Mouse (Mus musculus): ENCODE results near the gene Pla2g5. TPM values are rescaled to one million over a fixed set of nuclear protein-coding genes. Genes with fewer than 3 reads are reported as not detected.

The Pla2g5 gene
- polyA plus RNA-seq, 1 experiment, result not detected

DNA sequence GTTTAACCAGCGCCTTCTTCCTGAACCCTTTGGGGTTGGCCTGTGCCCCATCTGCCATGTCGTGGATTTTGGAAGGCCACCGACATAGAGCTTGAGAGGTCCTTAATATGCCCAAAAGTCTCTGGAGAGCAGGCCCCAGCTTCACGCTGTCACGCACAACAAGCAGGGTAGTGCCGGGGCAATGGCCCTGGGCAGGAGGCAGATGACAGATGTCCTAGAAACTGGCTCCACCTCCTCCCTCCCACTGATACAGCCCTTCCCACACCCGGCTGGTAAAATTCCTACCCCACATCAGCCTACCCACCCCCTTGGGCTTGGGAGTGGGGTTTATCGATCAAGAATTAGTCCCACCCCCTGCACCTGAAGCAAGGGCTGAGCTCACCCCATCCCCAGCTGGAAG, 105.9 kb downstream of the Pla2g5 start, which contains the start of gene Pla2g2f:
Gene Pla2g2f (minus strand): TSS at position 211 of the 400 bp plus-strand sequence.
- H3K4me3 ChIP-seq (ENCODE audit: insufficient read depth, low read length), result no peak within 1 kb of the TSS
- TF ChIP-seq POLR2A (IDR thresholded peaks at IDR 0.05; ENCODE audit: low read depth, low read length), result no peak
- no peak for TF ChIP-seq CTCF (IDR thresholded peaks at IDR 0.05; ENCODE audit: borderline replicate concordance, insufficient read depth, low read length)
- H3K4me1 ChIP-seq (ENCODE audit: control insufficient read depth, insufficient read depth, low read length), result no peaks in the 10 kb centered on the region
- no peak within 1 kb of the TSS for H3K27ac ChIP-seq (ENCODE audit: insufficient read depth, low read length)

GRCm38 (mm10) chr4:138755983-138756382, 107.3 kb downstream of the Pla2g5 start:
- no peak overlapping the region for H3K27ac ChIP-seq (ENCODE audit: insufficient read depth, low read length)
- no peak overlapping the region for H3K4me3 ChIP-seq (ENCODE audit: insufficient read depth, low read length)
- no peaks in the 10 kb centered on the region for H3K4me1 ChIP-seq (ENCODE audit: control insufficient read depth, insufficient read depth, low read length)
- TF ChIP-seq CTCF (IDR thresholded peaks at IDR 0.05; ENCODE audit: borderline replicate concordance, insufficient read depth, low read length) (no peak), POLR2A (IDR thresholded peaks at IDR 0.05; ENCODE audit: low read depth, low read length) (no peak)

DNA sequence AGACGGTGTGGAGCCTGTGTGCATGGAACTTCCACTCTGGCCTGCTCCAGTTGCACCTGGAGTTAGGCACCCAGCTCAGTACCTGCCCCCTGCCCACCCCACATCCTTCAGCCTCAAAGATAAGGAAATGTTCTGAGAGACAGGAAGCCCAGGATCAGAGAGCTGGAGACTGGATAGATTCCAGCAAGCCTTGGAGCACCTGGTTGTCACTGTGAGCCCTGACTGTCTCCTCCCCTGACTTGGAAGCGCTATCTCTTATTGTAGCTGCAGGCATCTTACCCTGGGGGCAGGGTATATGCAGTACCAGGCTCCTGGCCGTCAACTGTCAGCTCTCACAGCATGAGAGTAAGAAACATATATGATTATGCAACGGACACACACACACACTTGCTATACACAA, 107.8 kb downstream of the Pla2g5 start:
- no peak overlapping the region for H3K27ac ChIP-seq (ENCODE audit: insufficient read depth, low read length)
- TF ChIP-seq CTCF (IDR thresholded peaks at IDR 0.05; ENCODE audit: borderline replicate concordance, insufficient read depth, low read length) (no peak), POLR2A (IDR thresholded peaks at IDR 0.05; ENCODE audit: low read depth, low read length) (no peak)
- H3K4me1 ChIP-seq (ENCODE audit: control insufficient read depth, insufficient read depth, low read length), result no peaks in the 10 kb centered on the region
- no peak overlapping the region for H3K4me3 ChIP-seq (ENCODE audit: insufficient read depth, low read length)

- no peak overlapping the region for H3K27ac ChIP-seq (ENCODE audit: insufficient read depth, low read length)
- no peak overlapping the region for H3K4me3 ChIP-seq (ENCODE audit: insufficient read depth, low read length)
- no peaks in the 10 kb centered on the region for H3K4me1 ChIP-seq (ENCODE audit: control insufficient read depth, insufficient read depth, low read length)
- TF ChIP-seq CTCF (IDR thresholded peaks at IDR 0.05; ENCODE audit: borderline replicate concordance, insufficient read depth, low read length) (no peak), POLR2A (IDR thresholded peaks at IDR 0.05; ENCODE audit: low read depth, low read length) (no peak)
Observed at GRCm38 (mm10) chr4:138754432-138754831, 108.8 kb downstream of the Pla2g5 start.

- TF ChIP-seq CTCF (IDR thresholded peaks at IDR 0.05; ENCODE audit: borderline replicate concordance, insufficient read depth, low read length) (no peak), POLR2A (IDR thresholded peaks at IDR 0.05; ENCODE audit: low read depth, low read length) (no peak)
- no peaks in the 10 kb centered on the region for H3K4me1 ChIP-seq (ENCODE audit: control insufficient read depth, insufficient read depth, low read length)
- H3K4me3 ChIP-seq (ENCODE audit: insufficient read depth, low read length), result no peak overlapping the region
- H3K27ac ChIP-seq (ENCODE audit: insufficient read depth, low read length), result no peak overlapping the region
Observed at GRCm38 (mm10) chr4:138753608-138754007, 109.7 kb downstream of the Pla2g5 start.

DNA sequence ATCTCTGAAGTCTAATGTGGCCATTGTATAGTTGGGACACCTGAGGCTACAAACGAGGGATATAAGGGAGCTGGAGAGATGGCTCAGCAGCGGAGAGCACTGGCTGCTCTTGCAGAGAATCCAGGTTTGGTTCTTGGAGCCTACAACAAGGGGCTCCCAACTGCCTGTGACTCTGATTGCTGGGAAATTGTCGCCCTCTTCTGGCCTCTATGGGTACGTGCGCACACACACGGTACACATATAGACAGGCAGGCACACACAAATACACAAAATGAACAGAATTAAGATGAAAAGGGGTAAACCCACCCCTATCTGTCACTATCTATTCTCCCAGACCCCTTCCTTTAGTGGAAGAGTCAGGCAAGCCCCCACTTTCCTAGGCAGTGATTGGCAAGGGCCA, 110.7 kb downstream of the Pla2g5 start:
- Histone ChIP-seq H3K4me3 (ENCODE audit: insufficient read depth, low read length) (no peak overlapping the region), H3K4me1 (ENCODE audit: control insufficient read depth, insufficient read depth, low read length) (no peaks in the 10 kb centered on the region), H3K27ac (ENCODE audit: insufficient read depth, low read length) (no peak overlapping the region)
- no peak for TF ChIP-seq POLR2A (IDR thresholded peaks at IDR 0.05; ENCODE audit: low read depth, low read length)
- TF ChIP-seq CTCF (IDR thresholded peaks at IDR 0.05; ENCODE audit: borderline replicate concordance, insufficient read depth, low read length), result peak; percentile 3; the same call in 1 of the 2 replicates

Other genes starting within 250 kb of the Pla2g5 start
- gene Vwa5b1, start 227.6 kb downstream of the Pla2g5 start, polyA plus RNA-seq (2011; ENCODE audit: insufficient read length, low read depth, missing spikeins), result not detected in 2 replicates
- not detected in 2 replicates for gene Pla2g2c, start 138.7 kb downstream of the Pla2g5 start, polyA plus RNA-seq (2011; ENCODE audit: insufficient read length, low read depth, missing spikeins)
- gene Ubxn10, start 126.3 kb downstream of the Pla2g5 start, polyA plus RNA-seq (2011; ENCODE audit: insufficient read length, low read depth, missing spikeins), result not detected in 2 replicates
- not detected in 2 replicates for gene Pla2g2f, start 105.9 kb downstream of the Pla2g5 start, polyA plus RNA-seq (2011; ENCODE audit: insufficient read length, low read depth, missing spikeins)
- not detected in 2 replicates for gene Pla2g2d, start 87.7 kb downstream of the Pla2g5 start, polyA plus RNA-seq (2011; ENCODE audit: insufficient read length, low read depth, missing spikeins)
- gene Gm13030, start 10.5 kb upstream of the Pla2g5 start, polyA plus RNA-seq (2011; ENCODE audit: insufficient read length, low read depth, missing spikeins), result not detected in 2 replicates
- gene Pla2g2e, start 14.5 kb upstream of the Pla2g5 start, polyA plus RNA-seq (2011; ENCODE audit: insufficient read length, low read depth, missing spikeins), result 0.61 TPM in 1 of 2 replicates, not detected in the other
- gene Otud3, start 50.5 kb upstream of the Pla2g5 start, polyA plus RNA-seq (2011; ENCODE audit: insufficient read length, low read depth, missing spikeins), result 8.9 and 9.2 TPM in 2 replicates
- gene Rnf186, start 103.6 kb upstream of the Pla2g5 start, polyA plus RNA-seq (2011; ENCODE audit: insufficient read length, low read depth, missing spikeins), result not detected in 2 replicates
- gene Tmco4, start 109.4 kb upstream of the Pla2g5 start, polyA plus RNA-seq (2011; ENCODE audit: insufficient read length, low read depth, missing spikeins), result 8.5 and 14.3 TPM in 2 replicates
- not detected in 2 replicates for gene Htr6, start 212.1 kb upstream of the Pla2g5 start, polyA plus RNA-seq (2011; ENCODE audit: insufficient read length, low read depth, missing spikeins)
- 51.8 and 64.3 TPM in 2 replicates for gene Nbl1, start 229.5 kb upstream of the Pla2g5 start, polyA plus RNA-seq (2011; ENCODE audit: insufficient read length, low read depth, missing spikeins)

Data from embryonic fibroblast, embryonic 13.5 days (primary cell).